Mouse (Mus musculus): ENCODE data around the gene Kbtbd12.

Kbtbd12 gene

GRCm38 (mm10) chr6:88545397-88545790 is 92.4 kb downstream of the Kbtbd12 start:
- DNase-seq, result no peak

GRCm38 (mm10) chr6:88544644-88545396 is 92.9 kb downstream of the Kbtbd12 start:
- DNase-seq, result no peak

- DNase-seq, result no peak
Measured at GRCm38 (mm10) chr6:88544241-88544640, 93.5 kb downstream of the Kbtbd12 start.

- DNase-seq, result no peak
Measured at GRCm38 (mm10) chr6:88540093-88540755, 97.5 kb downstream of the Kbtbd12 start.

- DNase-seq, result no peak
Measured at GRCm38 (mm10) chr6:88530306-88530705, 107.4 kb downstream of the Kbtbd12 start.

GRCm38 (mm10) chr6:88524056-88524455 is 113.7 kb downstream of the Kbtbd12 start:
- no peak for DNase-seq

- DNase-seq, result no peak
Measured at GRCm38 (mm10) chr6:88523451-88523850, 114.3 kb downstream of the Kbtbd12 start.

- DNase-seq, result no peak
Measured at GRCm38 (mm10) chr6:88523043-88523442, 114.7 kb downstream of the Kbtbd12 start.

GRCm38 (mm10) chr6:88522606-88523005 is 115.1 kb downstream of the Kbtbd12 start:
- no peak for DNase-seq

GRCm38 (mm10) chr6:88521821-88522220 is 115.9 kb downstream of the Kbtbd12 start:
- DNase-seq, result no peak

GRCm38 (mm10) chr6:88518404-88519263 is 119.1 kb downstream of the Kbtbd12 start, which contains the start of gene Sec61a1:
Sec61a1 (minus strand) TSS chr6:88518905.
- DNase-seq, result peak; percentile 94 to 96

- DNase-seq, result no peak
Measured at GRCm38 (mm10) chr6:88517701-88518403, 119.9 kb downstream of the Kbtbd12 start.

- DNase-seq, result no peak
Measured at GRCm38 (mm10) chr6:88516667-88517066, 121.1 kb downstream of the Kbtbd12 start.

GRCm38 (mm10) chr6:88515971-88516370 is 121.8 kb downstream of the Kbtbd12 start:
- no peak for DNase-seq

- no peak for DNase-seq
Measured at GRCm38 (mm10) chr6:88514546-88514945, 123.2 kb downstream of the Kbtbd12 start.

GRCm38 (mm10) chr6:88513984-88514383 is 123.8 kb downstream of the Kbtbd12 start:
- DNase-seq, result no peak

- no peak for DNase-seq
Measured at GRCm38 (mm10) chr6:88503044-88503443, 134.7 kb downstream of the Kbtbd12 start.

GRCm38 (mm10) chr6:88502030-88502970 is 135.4 kb downstream of the Kbtbd12 start:
- DNase-seq, result no peak

- DNase-seq, result no peak
Measured at GRCm38 (mm10) chr6:88500405-88500767, 137.4 kb downstream of the Kbtbd12 start.

- DNase-seq, result peak; percentile 74 to 84
Measured at GRCm38 (mm10) chr6:88499481-88500404, 138.0 kb downstream of the Kbtbd12 start.
